Mouse (Mus musculus) G1E (cell line): Measurements from ENCODE around the gene Mad2l1.

Experiments
- CTCF ChIP-seq: IDR thresholded peaks from 2 replicates; pipeline ENCODE4 v1.5.1; 2012; ENCODE audit warnings: low read depth, low read length, inconsistent platforms, mixed read lengths
- GATA1 ChIP-seq: IDR thresholded peaks from 2 replicates; pipeline ENCODE4 v1.6.1; 2012; ENCODE audit warnings: borderline replicate concordance, low read length, inconsistent platforms, mixed read lengths
- TAL1 ChIP-seq: conservative IDR thresholded peaks from 2 replicates; pipeline ENCODE4 v1.6.1; 2012; ENCODE audit warnings: low read depth, low read length, inconsistent platforms, mixed read lengths

- TF ChIP-seq CTCF = no peak
- TF ChIP-seq TAL1 = no peak
- TF ChIP-seq GATA1 = no peak
These were observed 736 bp upstream of the Mad2l1 start for GRCm38 (mm10) chr6:66534366-66534941.
